Mouse (Mus musculus) embryonic fibroblast, embryonic 13.5 days (primary cell): ENCODE data around the gene Gm29609.

Source experiments
- CTCF ChIP-seq: IDR thresholded peaks from 2 replicates; pipeline ENCODE4 v1.5.1; 2011; ENCODE audit warnings: mild to moderate bottlenecking, control low read depth, low read length, moderate library complexity, borderline replicate concordance; ENCODE audit not compliant: insufficient read depth
- POLR2A ChIP-seq: IDR thresholded peaks from 2 replicates; pipeline ENCODE4 v1.6.1; 2011; ENCODE audit warnings: low read depth, mild to moderate bottlenecking, control low read depth, low read length, moderate library complexity

DNA sequence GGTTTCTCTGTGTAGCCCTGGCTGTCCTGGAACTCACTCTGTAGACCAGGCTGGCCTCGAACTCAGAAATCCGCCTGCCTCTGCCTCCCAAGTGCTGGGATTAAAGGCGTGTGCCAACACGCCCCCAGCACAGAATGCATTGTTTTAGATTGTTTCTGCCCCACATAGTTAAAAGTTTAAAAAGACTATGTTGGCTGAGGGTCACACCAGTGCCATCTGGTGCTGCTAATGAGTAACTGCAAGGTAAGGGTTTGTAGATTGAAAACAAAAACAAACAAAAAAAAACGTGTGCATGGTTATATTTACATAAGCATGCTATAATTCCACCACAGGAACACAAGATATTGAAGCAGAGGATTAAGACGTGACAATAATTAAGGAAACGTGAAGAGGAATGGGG is 68.9 kb downstream of the Gm29609 start:
- TF ChIP-seq CTCF (no peak), POLR2A (no peak)
